Mouse (Mus musculus) urinary bladder, adult 2 months (tissue): ENCODE measurements around the gene Gsdmc4. TPM values are rescaled to one million over a fixed set of nuclear protein-coding genes. Genes with fewer than 3 reads are reported as not detected.

Experiments used
- polyA plus RNA-seq: library from polyadenylated mRNA; depleted of rRNA; stranded (reverse); fragments of >200 nt; gene quantifications from 2 replicates; pipeline ENCODE4 v1.2.3, GENCODE M21; 2012; rRNA removed

The Gsdmc4 gene
- polyA plus RNA-seq, 1 experiment = 0.84 TPM

Other genes starting within 250 kb of the Gsdmc4 start
- 541 and 932 TPM in 2 replicates for gene Gsdmc2, start 67.1 kb downstream of the Gsdmc4 start, polyA plus RNA-seq
- gene Gsdmc3, start 33.7 kb downstream of the Gsdmc4 start, polyA plus RNA-seq = 127 and 213 TPM in 2 replicates
- 40.9 and 44.0 TPM in 2 replicates for gene Fam49b, start 148.2 kb upstream of the Gsdmc4 start, polyA plus RNA-seq